Mouse (Mus musculus) liver, adult 2 months (tissue): ENCODE measurements at regions not wholly inside any gene's neighbourhood (a gene's known extent, or its start where the extent isn't known, plus 50 kb on each side); places are given as distances from the start of the nearest gene placed in this dataset.

Experiments used
- CTCF ChIP-seq: fragments of 200-500 bp; IDR thresholded peaks from 2 replicates; pipeline ENCODE4 v1.5.1; 2011; ENCODE audit warnings: low read depth, low read length, control low read depth
- POLR2A ChIP-seq: fragments of 200-500 bp; IDR thresholded peaks from 2 replicates; pipeline ENCODE4 v1.6.1; 2011; ENCODE audit warnings: low read length, control low read depth; ENCODE audit not compliant: insufficient read depth; ENCODE audit errors: extremely low read depth

DNA sequence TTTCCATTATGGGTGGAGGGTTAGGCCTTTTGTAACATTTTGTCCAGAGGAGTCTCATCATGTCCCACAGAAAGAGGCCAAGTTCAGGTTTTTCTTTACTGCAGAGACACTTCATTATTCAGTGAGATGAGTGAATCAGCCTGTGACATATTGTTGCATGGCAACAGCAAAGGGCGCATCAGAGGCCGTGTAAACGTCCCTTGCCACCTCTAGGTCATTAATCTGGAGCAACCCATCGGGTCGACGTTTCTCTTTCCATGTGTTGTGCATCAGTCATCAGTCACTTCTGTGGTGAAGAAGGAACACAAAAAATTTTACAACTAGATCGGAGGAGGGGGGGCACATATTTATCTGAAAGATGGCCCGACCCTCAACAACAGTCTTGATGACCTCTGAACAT, 519.3 kb upstream of the Gm26657 start:
- TF ChIP-seq CTCF (no peak), POLR2A (no peak)
